Mouse (Mus musculus): Measurements from ENCODE around the gene Gm10842. TPM values are rescaled to one million over a fixed set of nuclear protein-coding genes. Genes with fewer than 3 reads are reported as not detected.

Gm10842 gene
- total and polyA plus RNA-seq, 2 experiments from 2014 or later = not detected

GRCm38 (mm10) chr11:105155915-105156314 lies 9.2 kb downstream of the Gm10842 start:
- H3K9me3 ChIP-seq (replicated peaks; ENCODE audit: control insufficient read depth, low read length) = no peaks in the 10 kb centered on the region
- H3K27ac ChIP-seq (ENCODE audit: low read depth) = no peak overlapping the region
- WGBS = 33% methylated on average over 4 of the region's 4 CpGs

DNA sequence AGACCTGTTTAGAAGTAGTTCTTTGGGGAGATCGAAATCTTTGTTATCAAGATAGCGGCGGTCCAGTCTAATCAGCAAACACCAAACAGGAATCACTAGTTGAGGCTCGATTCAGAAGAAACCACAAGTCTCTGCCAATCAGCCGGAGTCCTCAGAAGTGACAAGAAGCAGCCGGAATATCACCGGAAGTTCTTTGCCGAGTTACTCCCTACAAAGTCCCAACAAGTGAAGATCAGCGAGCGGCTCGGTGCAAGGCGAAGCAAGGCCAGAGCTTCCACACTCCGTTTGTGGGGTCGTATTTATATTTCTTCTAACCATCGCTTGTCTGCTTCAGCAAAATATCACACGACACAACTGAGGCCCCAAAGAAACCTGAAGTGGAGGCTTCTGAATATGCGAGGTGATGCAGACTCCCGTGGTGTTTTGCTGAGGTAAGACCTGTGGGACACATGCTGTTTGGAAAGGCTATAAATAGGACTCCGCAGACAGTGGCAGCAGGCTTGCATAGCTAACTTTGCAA lies 10.1 kb downstream of the Gm10842 start:
- Histone ChIP-seq H3K4me3 (ENCODE audit: low read depth, low read length) (no peak overlapping the region), H3K9me3 (replicated peaks; ENCODE audit: control insufficient read depth, low read length) (no peaks in the 10 kb centered on the region), H3K4me1 (ENCODE audit: control insufficient read depth, insufficient read depth) (peaks cover 6% of the 10 kb centered on the region; the same call in 1 of the 2 replicates), H3K9ac (replicated peaks; ENCODE audit: low read depth, low read length) (no peak overlapping the region), H3K27me3 (ENCODE audit: control insufficient read depth, insufficient read depth, low read length) (no peaks in the 10 kb centered on the region), H3K36me3 (replicated peaks; ENCODE audit: control insufficient read depth, insufficient read depth, low read length) (no peaks in the 10 kb centered on the region), H3K27ac (ENCODE audit: low read depth) (peak overlapping the region; percentile 65), H3K4me2 (ENCODE audit: low read depth, low read length) (peak overlapping the region; percentile 39)
- TF ChIP-seq EP300 (IDR thresholded peaks at IDR 0.05; ENCODE audit: low read depth) = no peak
- TF ChIP-seq CTCF (IDR thresholded peaks at IDR 0.05; ENCODE audit: low read depth) = no peak
- ATAC-seq (ENCODE audit: insufficient read depth, low read depth) (peak; percentile 52; the same call in 1 of the 2 replicates), DNase-seq (ENCODE audit: low spot score) (peak; percentile 66)
- WGBS = 49% methylated on average over 19 of the region's 19 CpGs

More at GRCm38 (mm10) chr11:105155915-105156314, 9.2 kb downstream of the Gm10842 start:
- Histone ChIP-seq H3K27me3 (ENCODE audit: control insufficient read depth, insufficient read depth, low read length) (no peaks in the 10 kb centered on the region), H3K9ac (replicated peaks; ENCODE audit: low read depth, low read length) (no peak overlapping the region), H3K4me3 (ENCODE audit: low read depth, low read length) (no peak overlapping the region), H3K4me1 (ENCODE audit: control insufficient read depth, insufficient read depth) (peaks cover 6% of the 10 kb centered on the region; the same call in 1 of the 2 replicates), H3K36me3 (replicated peaks; ENCODE audit: control insufficient read depth, insufficient read depth, low read length) (no peaks in the 10 kb centered on the region), H3K4me2 (ENCODE audit: low read depth, low read length) (no peak overlapping the region)
- DNase-seq (ENCODE audit: low spot score) (no peak), ATAC-seq (ENCODE audit: insufficient read depth, low read depth) (no peak)
- TF ChIP-seq CTCF (IDR thresholded peaks at IDR 0.05; ENCODE audit: low read depth) (no peak), EP300 (IDR thresholded peaks at IDR 0.05; ENCODE audit: low read depth) (no peak)

DNA sequence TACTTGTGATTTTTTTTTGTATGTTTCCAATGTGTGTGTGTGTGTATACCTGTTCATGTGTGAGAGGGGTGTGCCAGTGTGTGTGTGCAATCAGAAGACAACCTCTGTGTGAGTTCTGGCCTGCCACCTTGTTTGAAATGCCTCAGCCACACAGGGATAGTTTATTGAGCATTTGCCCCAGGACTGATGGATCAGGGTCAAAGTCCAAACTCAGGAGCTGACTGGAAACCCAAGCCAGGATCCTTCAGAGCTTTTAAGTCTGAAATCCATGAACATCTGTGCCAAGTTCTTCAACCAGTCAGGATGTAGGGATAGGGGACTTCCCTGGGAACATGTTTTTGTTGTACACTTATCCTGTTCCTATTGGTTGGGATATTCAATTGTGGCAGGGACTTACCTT lies 11.4 kb downstream of the Gm10842 start:
- Histone ChIP-seq H3K9ac (replicated peaks; ENCODE audit: low read depth, low read length) (no peak overlapping the region), H3K36me3 (replicated peaks; ENCODE audit: control insufficient read depth, insufficient read depth, low read length) (no peaks in the 10 kb centered on the region), H3K9me3 (replicated peaks; ENCODE audit: control insufficient read depth, low read length) (peaks cover 7% of the 10 kb centered on the region; the same call in 1 of the 2 replicates), H3K4me2 (ENCODE audit: low read depth, low read length) (no peak overlapping the region), H3K4me1 (ENCODE audit: control insufficient read depth, insufficient read depth) (peaks cover 6% of the 10 kb centered on the region; the same call in 1 of the 2 replicates), H3K4me3 (ENCODE audit: low read depth, low read length) (no peak overlapping the region), H3K27ac (ENCODE audit: low read depth) (no peak overlapping the region), H3K27me3 (ENCODE audit: control insufficient read depth, insufficient read depth, low read length) (no peaks in the 10 kb centered on the region)
- no peak for DNase-seq (ENCODE audit: low spot score)
- ATAC-seq (ENCODE audit: insufficient read depth, low read depth) = no peak
- TF ChIP-seq EP300 (IDR thresholded peaks at IDR 0.05; ENCODE audit: low read depth) (no peak), CTCF (IDR thresholded peaks at IDR 0.05; ENCODE audit: low read depth) (no peak)

GRCm38 (mm10) chr11:105159673-105160360 lies 13.1 kb downstream of the Gm10842 start:
- Histone ChIP-seq H3K4me1 (ENCODE audit: control insufficient read depth, insufficient read depth) (no peaks in the 10 kb centered on the region; the same call in 1 of the 2 replicates), H3K36me3 (replicated peaks; ENCODE audit: control insufficient read depth, insufficient read depth, low read length) (no peaks in the 10 kb centered on the region), H3K4me3 (ENCODE audit: low read depth, low read length) (no peak overlapping the region), H3K4me2 (ENCODE audit: low read depth, low read length) (no peak overlapping the region), H3K27ac (ENCODE audit: low read depth) (no peak overlapping the region), H3K27me3 (ENCODE audit: control insufficient read depth, insufficient read depth, low read length) (no peaks in the 10 kb centered on the region), H3K9me3 (replicated peaks; ENCODE audit: control insufficient read depth, low read length) (peaks cover 12% of the 10 kb centered on the region; the same call in 1 of the 2 replicates), H3K9ac (replicated peaks; ENCODE audit: low read depth, low read length) (no peak overlapping the region)
- no peak for DNase-seq (ENCODE audit: low spot score)
- WGBS = 59% methylated on average over 6 of the region's 6 CpGs
- no peak for ATAC-seq (ENCODE audit: insufficient read depth, low read depth)
- TF ChIP-seq CTCF (IDR thresholded peaks at IDR 0.05; ENCODE audit: low read depth) (no peak), EP300 (IDR thresholded peaks at IDR 0.05; ENCODE audit: low read depth) (no peak)

DNA sequence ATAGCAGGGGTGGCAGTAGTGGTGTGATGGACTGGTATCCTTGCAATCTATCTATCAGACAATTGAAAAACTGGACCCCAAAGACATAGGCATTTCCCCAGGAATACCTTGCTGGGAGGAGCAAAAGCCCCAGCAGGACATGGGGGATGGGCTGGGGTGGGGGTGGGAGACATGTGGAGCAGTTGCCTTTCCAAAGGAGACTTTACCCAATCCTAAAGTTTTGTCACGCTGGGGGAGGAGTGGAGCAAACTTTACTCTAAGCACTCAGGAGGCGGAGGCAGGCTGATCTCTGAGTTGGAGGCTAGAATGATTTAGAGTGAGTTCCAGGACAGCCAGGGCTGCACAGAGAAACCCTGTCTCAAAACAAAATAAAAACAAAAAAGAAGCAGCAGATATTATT lies 14.7 kb downstream of the Gm10842 start:
- Histone ChIP-seq H3K4me1 (ENCODE audit: control insufficient read depth, insufficient read depth) (no peaks in the 10 kb centered on the region; the same call in 1 of the 2 replicates), H3K4me3 (ENCODE audit: low read depth, low read length) (no peak overlapping the region), H3K9me3 (replicated peaks; ENCODE audit: control insufficient read depth, low read length) (peaks cover 20% of the 10 kb centered on the region; the same call in 1 of the 2 replicates), H3K9ac (replicated peaks; ENCODE audit: low read depth, low read length) (no peak overlapping the region), H3K27me3 (ENCODE audit: control insufficient read depth, insufficient read depth, low read length) (no peaks in the 10 kb centered on the region), H3K27ac (ENCODE audit: low read depth) (no peak overlapping the region), H3K4me2 (ENCODE audit: low read depth, low read length) (no peak overlapping the region), H3K36me3 (replicated peaks; ENCODE audit: control insufficient read depth, insufficient read depth, low read length) (no peaks in the 10 kb centered on the region)
- DNase-seq (ENCODE audit: low spot score) (no peak), ATAC-seq (ENCODE audit: insufficient read depth, low read depth) (no peak)
- 92% methylated on average over 2 of the region's 2 CpGs for WGBS
- no peak for TF ChIP-seq EP300 (IDR thresholded peaks at IDR 0.05; ENCODE audit: low read depth)
- TF ChIP-seq CTCF (IDR thresholded peaks at IDR 0.05; ENCODE audit: low read depth) = no peak
